Mouse (Mus musculus) embryonic facial prominence, embryonic 14.5 days (tissue): ENCODE data around the gene Ccdc194. TPM values are rescaled to one million over a fixed set of nuclear protein-coding genes. Genes with fewer than 3 reads are reported as not detected.

Experiments
- ATAC-seq: fragments of 200-750 bp; cut with Nextera tagmentation; 2 replicates; pipeline ENCODE4 v1.8.0; 2017; ENCODE audit warnings: low read depth, moderate number of reproducible peaks, moderate TSS enrichment
- DNase-seq: peaks from one replicate; pipeline ENCODE4 v3.0.0-alpha.2; 2015; ENCODE audit warnings: low spot score
- H3K27ac ChIP-seq: fragments of 300-500 bp; sonication (generic); replicated peaks from 2 replicates; pipeline ENCODE4 v1.5.1; 2014; ENCODE audit warnings: low read depth, mild to moderate bottlenecking, low read length, moderate library complexity
- H3K27me3 ChIP-seq: fragments of 300-500 bp; sonication (generic); replicated peaks from 2 replicates; pipeline ENCODE4 v1.6.1; 2014; ENCODE audit warnings: low read length; ENCODE audit not compliant: control insufficient read depth, insufficient read depth
- H3K36me3 ChIP-seq: fragments of 300-500 bp; sonication (generic); 2 replicates; pipeline ENCODE4 v1.6.1; 2014; ENCODE audit warnings: low read length, mixed read lengths; ENCODE audit not compliant: control insufficient read depth, insufficient read depth
- H3K4me1 ChIP-seq: fragments of 300-500 bp; sonication (generic); 2 replicates; pipeline ENCODE4 v1.6.1; 2014; ENCODE audit warnings: antibody characterized with exemption, low read length; ENCODE audit not compliant: control insufficient read depth, insufficient read depth
- H3K4me2 ChIP-seq: fragments of 300-500 bp; sonication (generic); 2 replicates; pipeline ENCODE4 v1.6.1; 2014; ENCODE audit warnings: low read depth, mild to moderate bottlenecking, low read length, moderate library complexity, mixed read lengths
- H3K4me3 ChIP-seq: fragments of 300-500 bp; sonication (generic); 2 replicates; pipeline ENCODE4 v1.5.1; 2014; ENCODE audit warnings: low read depth, mild to moderate bottlenecking, low read length
- H3K9ac ChIP-seq: fragments of 300-500 bp; sonication (generic); 2 replicates; pipeline ENCODE4 v1.6.1; 2014; ENCODE audit warnings: low read depth, mild to moderate bottlenecking, low read length, moderate library complexity, mixed read lengths
- H3K9me3 ChIP-seq: fragments of 300-500 bp; sonication (generic); 2 replicates; pipeline ENCODE4 v1.6.1; 2016; ENCODE audit warnings: low read length; ENCODE audit not compliant: control insufficient read depth
- WGBS: fragments of 180-500 bp; shearing (Covaris S2); extraction: QIAGEN DNeasy Blood & Tissue Kit; methylation state at CpG from one replicate; pipeline ENCODE4 v1.1.7; 2014; 5-methylcytosine and 5-hydroxymethylcytosine counted together
- polyA plus RNA-seq: library from polyadenylated mRNA; unstranded; fragments of >200 nt; fragmentation: Nextera tagmentation; extraction: Ambion mirVana; gene quantifications from 2 replicates; pipeline ENCODE4 v1.2.1, GENCODE M21; 2014

Gene Ccdc194
- polyA plus RNA-seq, 1 experiment from 2014 or later = 3.5 TPM

DNA sequence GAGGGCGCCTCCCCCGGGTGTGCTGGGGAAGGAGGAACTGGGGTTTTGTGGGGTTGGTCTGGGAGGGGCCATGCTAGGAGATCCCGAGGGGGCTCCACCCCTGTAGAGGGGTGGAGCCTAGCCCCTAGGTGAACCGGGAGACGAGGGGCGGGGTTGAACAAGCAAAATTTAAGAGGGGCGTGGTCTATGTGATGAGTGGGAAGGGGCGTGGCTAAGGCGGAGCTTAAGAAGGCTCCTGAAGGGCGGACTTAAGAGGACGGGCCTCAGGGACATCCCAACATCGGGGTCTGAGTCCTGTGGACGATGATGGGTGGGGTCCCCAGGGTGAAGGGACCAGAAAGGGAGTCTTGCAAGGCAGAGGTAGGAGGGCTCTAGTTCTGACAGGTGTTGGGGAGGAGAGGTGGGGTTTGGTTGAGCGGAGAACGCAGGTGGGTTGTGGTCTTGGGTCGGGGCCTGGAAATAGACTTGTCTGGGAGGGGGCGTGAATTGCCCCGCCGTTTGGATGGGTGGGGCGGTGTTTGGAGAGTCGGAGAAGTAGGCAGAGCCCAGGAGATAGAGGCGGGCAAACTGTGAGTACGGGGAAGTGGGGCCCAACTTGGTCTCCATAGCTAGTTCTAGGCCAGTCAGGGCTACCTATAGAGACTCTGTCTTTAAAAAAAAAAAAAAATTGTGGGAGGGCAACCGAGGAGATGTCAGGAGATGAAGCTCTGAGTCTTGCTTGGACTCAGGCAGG, 33.6 kb upstream of the Ccdc194 start:
- ATAC-seq = peak; percentile 60
- peak overlapping the region; percentile 49 for H3K9ac ChIP-seq
- WGBS = 4% methylated on average over 24 of the region's 24 CpGs

DNA sequence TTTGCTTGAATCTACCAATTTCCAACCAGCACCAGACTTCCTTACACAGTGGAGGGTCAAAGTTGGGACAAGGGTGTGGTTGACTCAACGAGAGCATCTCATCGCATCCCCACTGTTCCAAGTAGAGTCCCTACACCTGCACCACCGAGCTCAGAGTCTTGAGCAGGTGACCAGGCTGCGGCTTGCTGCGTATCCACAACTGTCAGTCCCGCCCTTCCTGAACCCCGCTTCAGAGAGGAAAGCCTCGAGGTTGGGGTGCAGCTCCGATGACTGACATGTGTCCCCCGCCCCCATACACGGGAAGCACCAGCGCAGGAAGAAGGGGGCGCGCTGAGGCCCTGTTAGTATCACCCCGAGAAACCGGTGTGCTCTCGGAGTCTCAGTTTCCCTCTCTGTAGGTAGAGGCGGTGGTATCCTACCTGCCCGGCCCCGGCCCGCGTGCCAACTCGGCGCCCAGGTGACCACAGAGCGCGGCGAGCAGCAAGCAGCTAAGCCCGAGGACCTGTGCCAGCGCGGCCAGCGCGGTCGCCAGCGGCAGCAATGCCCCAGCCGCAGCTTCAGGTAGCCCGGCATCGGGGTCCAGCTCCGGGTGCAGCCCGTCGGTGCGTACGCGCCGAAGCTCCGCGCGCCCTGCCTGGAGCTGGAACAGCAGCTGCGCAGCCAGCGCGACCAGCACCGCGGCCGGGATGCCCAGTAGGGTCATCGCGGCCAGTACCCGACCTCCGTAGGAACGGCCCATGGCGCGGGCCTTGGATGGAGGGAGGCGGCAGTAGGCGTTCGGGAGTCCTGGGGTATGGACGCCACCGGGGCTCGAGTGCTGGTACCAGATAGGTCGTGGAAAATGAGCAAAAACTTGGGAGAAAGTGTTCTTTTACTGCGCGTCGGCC, 32.8 kb upstream of the Ccdc194 start, which contains the start of gene Tmem221:
Tmem221 (minus strand) TSS at position 801 of the 887 bp plus-strand sequence.
- Histone ChIP-seq H3K4me3 (peak within 1 kb of the TSS; percentile 42), H3K4me1 (no peaks in the 10 kb centered on the region), H3K9me3 (no peaks in the 10 kb centered on the region), H3K4me2 (peak within 1 kb of the TSS; percentile 61), H3K27me3 (peaks cover 73% of the 10 kb centered on the region), H3K9ac (peak within 1 kb of the TSS; percentile 49), H3K36me3 (no peaks in the 10 kb centered on the region), H3K27ac (no peak within 1 kb of the TSS)
- 4% methylated on average over 56 of the region's 70 CpGs for WGBS
- DNase-seq (no peak), ATAC-seq (0 out of 2 replicates have a peak, but pooled peaks have one; percentile 10)

More for the DNA sequence above, 33.6 kb upstream of the Ccdc194 start:
- Histone ChIP-seq H3K4me1 (no peaks in the 10 kb centered on the region), H3K36me3 (no peaks in the 10 kb centered on the region), H3K9me3 (no peaks in the 10 kb centered on the region), H3K4me3 (peak overlapping the region; percentile 42), H3K4me2 (peak overlapping the region; percentile 61), H3K27me3 (peaks cover 77% of the 10 kb centered on the region), H3K27ac (no peak overlapping the region)
- peak; percentile 91 for DNase-seq

DNA sequence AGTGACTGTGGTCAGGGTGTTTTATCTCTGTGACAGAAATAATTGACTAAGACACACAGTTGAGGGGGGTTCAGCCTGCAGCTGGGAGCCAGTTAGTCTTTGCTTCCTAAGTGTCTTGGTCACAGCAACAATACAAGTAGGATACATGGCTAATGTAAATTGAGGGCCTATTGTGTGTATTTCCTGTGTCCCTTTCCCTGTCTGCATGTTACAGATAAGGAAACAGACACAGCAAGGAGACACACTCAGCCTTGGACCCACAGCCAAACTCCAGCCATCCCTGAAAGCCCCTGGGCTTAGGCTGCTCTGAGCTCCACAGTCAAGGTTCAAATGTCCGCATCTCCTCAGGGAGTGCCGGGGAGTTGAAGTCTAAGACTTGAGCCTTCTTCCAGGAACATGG, 29.1 kb upstream of the Ccdc194 start:
- Histone ChIP-seq H3K27me3 (peaks cover 38% of the 10 kb centered on the region), H3K4me3 (no peak overlapping the region), H3K4me1 (no peaks in the 10 kb centered on the region), H3K4me2 (no peak overlapping the region), H3K36me3 (no peaks in the 10 kb centered on the region), H3K9ac (no peak overlapping the region), H3K9me3 (no peaks in the 10 kb centered on the region), H3K27ac (no peak overlapping the region)
- WGBS = 85% methylated on average over 2 of the region's 2 CpGs
- DNase-seq (no peak), ATAC-seq (no peak)

DNA sequence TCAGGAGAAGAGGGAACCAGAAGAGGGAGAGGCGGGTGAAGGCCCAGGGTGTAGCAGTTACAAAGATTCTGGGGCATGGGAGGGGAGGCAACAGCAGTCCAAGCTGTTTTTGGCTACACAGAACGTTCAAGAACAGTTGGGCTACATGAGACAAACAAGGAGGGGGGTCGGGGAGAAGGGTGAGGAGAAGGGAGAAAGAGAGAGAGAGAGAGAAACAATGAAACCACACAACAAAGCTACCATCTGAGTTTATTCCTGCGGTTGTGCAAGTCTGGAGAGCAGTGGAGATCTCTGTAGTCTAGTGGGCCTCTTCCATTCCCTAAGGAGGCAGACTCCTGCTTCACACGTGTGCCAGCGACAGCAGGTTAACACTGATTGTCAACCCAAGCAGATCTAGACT, 28.5 kb upstream of the Ccdc194 start:
- Histone ChIP-seq H3K9ac (no peak overlapping the region), H3K27ac (no peak overlapping the region), H3K4me3 (no peak overlapping the region), H3K4me2 (no peak overlapping the region), H3K27me3 (peaks cover 32% of the 10 kb centered on the region), H3K4me1 (no peaks in the 10 kb centered on the region), H3K9me3 (no peaks in the 10 kb centered on the region), H3K36me3 (no peaks in the 10 kb centered on the region)
- DNase-seq = no peak
- 56% methylated on average over 6 of the region's 6 CpGs for WGBS
- ATAC-seq = no peak

DNA sequence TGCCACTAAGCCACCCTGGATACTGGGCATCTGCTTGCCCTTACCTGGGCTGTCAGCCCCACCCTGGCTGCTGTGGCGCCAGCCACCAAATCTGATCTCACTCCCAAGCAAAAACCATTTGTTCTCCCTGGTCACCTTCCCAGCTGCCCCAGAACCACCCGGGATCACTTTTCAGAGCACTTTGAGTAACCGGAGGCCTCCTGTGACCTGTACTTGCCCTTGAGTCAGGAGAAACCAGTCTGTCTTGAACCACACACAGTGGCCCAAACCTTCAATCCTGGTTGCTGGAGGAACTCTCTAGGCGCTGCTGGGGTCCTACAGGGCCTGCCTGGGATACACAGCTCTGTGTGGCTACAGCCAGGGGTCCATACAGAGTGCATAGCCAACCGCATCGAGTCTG, 27.3 kb upstream of the Ccdc194 start:
- peaks cover 11% of the 10 kb centered on the region for H3K36me3 ChIP-seq
- no peak overlapping the region for H3K9ac ChIP-seq
- H3K27me3 ChIP-seq = peaks cover 20% of the 10 kb centered on the region
- no peak overlapping the region for H3K27ac ChIP-seq
- H3K9me3 ChIP-seq = no peaks in the 10 kb centered on the region
- no peak overlapping the region for H3K4me2 ChIP-seq
- DNase-seq (no peak), ATAC-seq (no peak)
- 37% methylated on average over 6 of the region's 6 CpGs for WGBS
- no peaks in the 10 kb centered on the region for H3K4me1 ChIP-seq
- no peak overlapping the region for H3K4me3 ChIP-seq

DNA sequence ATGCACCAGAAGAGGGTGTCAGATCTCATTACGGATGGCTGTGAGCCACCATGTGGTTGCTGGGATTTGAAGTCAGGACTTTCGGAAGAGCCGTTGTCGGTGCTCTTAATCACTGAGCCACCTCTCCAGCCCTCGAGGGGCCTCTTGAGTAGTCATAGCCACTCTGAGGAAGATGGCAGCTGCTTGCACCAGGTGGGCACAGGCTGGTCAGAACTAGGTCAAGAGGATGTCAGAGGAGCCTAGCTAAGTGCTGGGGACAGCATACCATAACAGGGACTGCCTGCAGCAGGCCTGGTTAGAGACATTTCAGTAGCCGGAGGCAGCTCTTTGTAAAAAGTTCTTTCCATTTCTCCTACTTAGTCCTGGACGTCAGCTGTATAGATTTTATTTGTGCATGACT, 25.2 kb upstream of the Ccdc194 start:
- 0 out of 2 replicates have a peak, but pooled peaks cover 4% of the 10 kb centered on the region for H3K27me3 ChIP-seq
- no peak overlapping the region for H3K9ac ChIP-seq
- peaks cover 28% of the 10 kb centered on the region for H3K36me3 ChIP-seq
- H3K4me2 ChIP-seq = no peak overlapping the region
- no peaks in the 10 kb centered on the region for H3K9me3 ChIP-seq
- no peaks in the 10 kb centered on the region for H3K4me1 ChIP-seq
- DNase-seq = no peak
- H3K27ac ChIP-seq = no peak overlapping the region
- ATAC-seq = no peak
- H3K4me3 ChIP-seq = no peak overlapping the region
- WGBS = 69% methylated on average over 7 of the region's 7 CpGs

DNA sequence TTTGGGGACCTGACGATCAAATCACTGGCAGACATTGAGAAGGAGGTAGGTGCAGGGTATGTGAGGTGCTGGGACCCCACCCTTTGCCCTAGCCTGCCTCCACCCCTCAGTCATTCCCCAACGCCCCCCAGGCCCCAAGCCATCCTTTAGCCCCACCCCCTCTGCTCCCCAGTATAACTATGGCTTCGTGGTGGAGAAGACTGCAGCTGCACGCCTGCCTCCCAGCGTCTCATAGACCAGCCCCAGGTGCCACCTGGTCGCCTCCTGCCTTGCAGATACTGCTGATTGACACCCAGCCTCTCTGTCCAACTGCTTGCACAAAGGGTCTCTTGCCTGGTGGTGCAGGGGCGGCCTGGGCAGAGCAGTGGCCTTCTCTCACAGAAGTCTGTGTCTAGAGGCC, 22.1 kb upstream of the Ccdc194 start:
- peaks cover 7% of the 10 kb centered on the region for H3K4me1 ChIP-seq
- ATAC-seq = no peak
- no peaks in the 10 kb centered on the region for H3K9me3 ChIP-seq
- H3K27me3 ChIP-seq = no peaks in the 10 kb centered on the region
- no peak overlapping the region for H3K4me3 ChIP-seq
- 90% methylated on average over 7 of the region's 7 CpGs for WGBS
- no peak for DNase-seq
- H3K27ac ChIP-seq = no peak overlapping the region
- no peak overlapping the region for H3K4me2 ChIP-seq
- H3K36me3 ChIP-seq = peaks cover 36% of the 10 kb centered on the region
- no peak overlapping the region for H3K9ac ChIP-seq

DNA sequence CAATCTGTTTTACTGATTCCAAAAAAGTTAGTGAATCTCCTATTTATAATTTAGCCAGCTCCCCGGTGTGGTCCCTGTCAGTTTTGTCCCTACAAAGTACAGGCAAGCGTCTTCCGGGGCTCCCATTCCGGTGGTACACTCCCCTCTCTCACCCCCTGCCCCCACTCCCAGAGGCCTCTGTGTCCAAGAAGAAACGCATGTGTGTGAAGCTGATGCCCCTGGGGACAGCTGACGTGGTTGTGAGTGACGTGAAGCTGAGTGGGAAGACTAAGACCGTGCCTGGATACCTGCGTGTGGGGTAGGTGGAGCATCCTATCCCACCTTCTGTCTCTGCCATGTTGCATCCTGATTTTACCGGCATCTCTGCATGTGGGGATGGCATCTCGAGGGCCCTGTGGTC, 19.5 kb upstream of the Ccdc194 start:
- Histone ChIP-seq H3K4me1 (peaks cover 7% of the 10 kb centered on the region), H3K9me3 (no peaks in the 10 kb centered on the region), H3K4me3 (no peak overlapping the region), H3K36me3 (peaks cover 36% of the 10 kb centered on the region), H3K9ac (no peak overlapping the region), H3K4me2 (no peak overlapping the region), H3K27ac (no peak overlapping the region), H3K27me3 (no peaks in the 10 kb centered on the region)
- ATAC-seq = no peak
- WGBS = 86% methylated on average over 10 of the region's 11 CpGs
- DNase-seq = no peak
